Mouse (Mus musculus): Measurements from ENCODE around the gene 2210011C24Rik. TPM values are rescaled to one million over a fixed set of nuclear protein-coding genes. Genes with fewer than 3 reads are reported as not detected.
"Not testable (repeated sequence)": the region's sequence is repeated elsewhere in the genome, so short reads cannot be mapped to it uniquely, and the experiment has no call there.

2210011C24Rik gene
- total RNA-seq, 2 experiments from 2014 or later, result 0.93 to 1.4 TPM

DNA sequence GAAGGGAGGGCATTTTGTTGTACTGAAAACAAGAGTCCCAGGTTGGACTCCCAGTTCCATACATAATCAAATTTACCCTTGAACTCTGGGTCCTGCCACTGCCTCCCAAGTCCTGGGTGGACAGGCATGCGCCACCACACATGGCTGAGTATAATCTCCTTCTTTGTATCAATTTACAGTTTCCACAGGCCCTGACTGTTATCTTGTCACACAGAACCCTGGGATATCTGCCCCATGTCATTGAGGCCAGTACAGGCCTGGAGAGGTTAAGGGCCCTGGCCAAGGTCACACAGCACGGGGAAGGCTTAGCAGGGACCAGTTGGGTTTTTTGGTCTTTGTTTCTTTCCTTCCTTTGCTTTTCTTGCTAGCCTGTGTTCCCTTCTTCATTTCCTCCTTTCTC, 19.5 kb downstream of the 2210011C24Rik start:
- DNase-seq, result no peak

DNA sequence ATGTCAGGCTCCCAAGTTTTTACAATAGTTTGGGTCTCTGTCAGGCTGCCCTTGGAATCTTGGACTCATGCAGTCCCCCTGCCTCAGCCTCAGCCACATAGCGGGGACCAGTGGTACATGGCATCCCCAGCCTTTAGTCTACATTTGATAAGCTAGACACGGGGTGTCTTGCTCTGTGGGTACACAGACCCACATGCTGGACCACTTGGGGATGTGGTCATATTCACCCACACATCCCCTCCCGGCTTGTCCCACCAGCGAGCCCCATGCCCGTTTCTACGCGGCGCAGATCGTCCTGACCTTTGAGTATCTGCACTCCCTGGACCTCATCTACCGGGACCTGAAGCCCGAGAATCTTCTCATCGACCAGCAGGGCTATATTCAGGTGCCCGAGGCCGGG, 21.8 kb downstream of the 2210011C24Rik start:
- DNase-seq, result no peak

DNA sequence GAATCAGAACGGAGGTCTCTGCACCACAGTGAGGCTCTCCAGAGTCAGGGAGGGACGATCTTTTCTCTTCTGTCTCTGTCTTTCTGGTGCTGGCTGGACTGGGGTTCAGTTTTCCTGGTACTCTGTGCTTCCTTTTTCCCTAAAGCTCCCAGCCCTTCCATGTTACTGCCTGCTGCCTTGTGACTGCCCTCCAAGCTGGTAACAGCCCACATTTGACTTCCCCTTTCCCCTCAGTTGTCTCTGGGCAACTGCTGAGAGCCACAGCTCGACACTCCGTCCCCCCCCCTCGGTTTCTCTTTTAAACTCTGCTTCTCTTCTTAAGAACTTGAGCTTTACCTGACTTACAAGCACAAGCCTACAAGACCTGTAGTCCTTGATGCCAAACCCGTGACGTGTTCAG, 22.7 kb downstream of the 2210011C24Rik start:
- DNase-seq, result no peak

DNA sequence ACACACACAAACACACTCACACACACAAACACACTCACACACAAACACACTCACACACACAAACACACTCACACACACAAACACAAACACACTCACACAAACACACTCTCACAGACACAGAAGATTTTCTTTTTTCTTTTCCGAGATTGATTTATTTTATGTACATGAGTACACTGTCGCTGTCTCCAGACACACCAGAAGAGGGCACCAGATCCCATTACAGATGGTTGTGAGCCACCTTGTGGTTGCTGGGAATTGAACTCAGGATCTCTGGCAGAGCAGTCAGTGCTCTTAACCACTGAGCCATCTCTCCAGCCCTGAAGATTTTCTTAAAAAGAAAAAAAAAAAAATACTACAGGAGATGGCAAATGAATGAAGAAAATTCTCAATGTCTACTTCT, 28.7 kb downstream of the 2210011C24Rik start:
- not testable (repeated sequence) for DNase-seq

DNA sequence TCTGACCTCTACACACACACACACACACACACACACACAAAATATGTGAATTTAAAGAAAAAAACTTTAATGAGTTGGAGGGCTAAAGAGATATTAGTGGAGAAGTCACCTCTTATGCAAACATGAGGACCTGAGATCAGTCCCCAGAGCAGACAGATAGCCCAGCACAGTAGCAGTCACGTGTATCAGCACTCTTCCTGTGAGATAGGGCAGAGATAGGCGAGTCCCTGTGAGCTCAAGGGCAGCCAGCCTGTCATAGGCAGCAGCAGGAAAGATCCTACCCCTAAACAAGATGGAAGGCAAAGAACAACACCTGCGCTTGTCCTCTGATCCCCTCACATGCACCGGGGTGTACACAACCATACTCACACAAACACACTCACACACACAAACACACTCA, 29.5 kb downstream of the 2210011C24Rik start:
- no peak for DNase-seq

DNA sequence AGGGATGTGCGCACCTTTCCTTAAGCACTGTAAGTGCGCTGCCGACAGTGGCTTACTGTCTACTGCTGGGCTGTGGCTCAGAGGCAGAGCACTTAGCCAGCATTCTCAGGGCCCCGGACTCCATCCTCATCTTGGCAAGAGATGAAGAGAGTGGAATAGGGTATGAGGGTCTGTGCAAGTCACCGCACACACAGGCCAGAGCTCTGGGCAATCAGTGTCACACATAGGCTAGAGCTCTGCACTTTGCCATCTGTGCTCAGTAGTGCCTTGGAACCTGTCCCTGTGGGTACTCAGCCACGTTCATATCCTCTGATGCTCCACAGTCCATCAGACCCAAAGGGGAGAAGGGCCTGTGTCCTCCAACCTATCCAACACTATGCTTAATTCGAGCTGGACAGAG, 30.4 kb downstream of the 2210011C24Rik start:
- no peak for DNase-seq

DNA sequence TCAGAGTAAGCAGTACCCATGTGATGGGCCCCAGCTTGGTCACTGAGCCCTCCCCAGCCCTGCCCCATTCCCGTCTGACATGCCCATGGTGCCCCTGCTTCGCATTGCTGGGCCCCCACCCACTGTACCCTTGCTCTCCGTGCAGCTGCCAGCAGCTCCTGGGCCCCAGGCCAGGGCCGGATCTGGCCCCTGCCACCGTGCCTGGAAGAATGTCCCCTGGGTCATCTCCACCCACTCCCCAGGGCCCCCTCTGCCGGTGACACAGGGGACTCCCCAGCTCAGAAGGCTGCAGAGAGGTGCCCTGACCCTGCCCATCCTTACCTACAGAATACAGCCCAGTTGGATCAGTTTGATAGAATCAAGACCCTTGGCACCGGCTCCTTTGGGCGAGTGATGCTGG, 31.1 kb downstream of the 2210011C24Rik start:
- peak; percentile 88 for DNase-seq

DNA sequence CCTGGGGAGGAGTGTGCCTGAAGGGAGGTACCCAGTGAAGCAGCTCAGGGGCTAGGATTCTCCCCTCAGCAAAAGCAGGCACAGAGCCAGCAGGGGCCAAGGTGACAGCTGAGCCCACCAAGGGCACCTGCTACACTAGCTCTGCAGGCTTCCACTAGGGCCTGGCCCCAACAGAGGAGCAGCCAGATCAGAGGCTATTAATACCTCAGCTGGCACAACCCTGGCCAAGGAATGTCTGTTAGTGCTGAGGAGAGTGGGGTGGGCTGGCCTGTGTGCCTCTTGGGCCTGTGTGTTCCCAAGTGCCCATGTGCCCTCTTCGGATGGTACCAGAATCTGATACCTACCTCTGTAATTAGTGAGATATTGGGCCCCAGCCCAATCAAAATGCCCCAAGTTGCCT, 31.7 kb downstream of the 2210011C24Rik start:
- peak; percentile 84 for DNase-seq

DNA sequence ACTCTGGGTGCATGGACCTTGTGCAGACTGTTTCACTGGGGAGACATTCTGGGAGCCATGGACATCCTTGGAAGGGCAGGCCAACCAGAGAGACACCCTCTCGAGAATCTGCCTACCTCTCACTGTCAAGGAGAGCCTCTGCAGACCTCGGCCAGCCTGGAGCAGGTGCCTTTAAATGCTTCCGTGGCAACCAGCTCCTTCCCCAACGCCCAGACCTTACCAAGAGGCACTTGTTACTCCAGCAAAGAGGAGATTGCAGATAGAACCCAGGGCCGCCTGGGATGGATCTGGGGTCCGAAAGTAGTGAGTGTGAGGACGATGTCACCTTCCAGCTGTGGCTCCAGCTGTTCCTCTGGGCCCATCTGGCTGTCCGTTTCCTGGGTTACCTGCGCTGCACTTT, 33.8 kb downstream of the 2210011C24Rik start:
- DNase-seq, result no peak

DNA sequence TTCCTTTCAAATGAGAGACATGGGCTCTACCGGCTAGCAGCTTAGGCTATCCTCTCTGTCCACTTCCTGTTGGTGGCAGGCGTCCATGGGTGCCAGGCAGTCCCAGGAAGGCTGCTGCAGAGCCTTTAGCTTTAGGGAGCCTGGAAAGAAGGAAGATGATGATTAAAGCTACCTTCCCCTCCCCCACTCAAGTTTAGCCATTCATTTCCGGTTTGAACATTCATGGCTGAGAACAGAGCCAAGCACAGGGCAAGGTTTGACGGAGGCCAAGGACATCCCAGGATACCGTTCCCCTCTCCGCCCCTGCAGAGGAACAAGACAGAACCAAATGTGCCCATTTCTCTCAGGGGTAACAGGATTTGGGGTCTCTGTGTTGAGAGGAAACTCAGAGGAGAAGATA, 34.3 kb downstream of the 2210011C24Rik start:
- DNase-seq, result no peak

DNA sequence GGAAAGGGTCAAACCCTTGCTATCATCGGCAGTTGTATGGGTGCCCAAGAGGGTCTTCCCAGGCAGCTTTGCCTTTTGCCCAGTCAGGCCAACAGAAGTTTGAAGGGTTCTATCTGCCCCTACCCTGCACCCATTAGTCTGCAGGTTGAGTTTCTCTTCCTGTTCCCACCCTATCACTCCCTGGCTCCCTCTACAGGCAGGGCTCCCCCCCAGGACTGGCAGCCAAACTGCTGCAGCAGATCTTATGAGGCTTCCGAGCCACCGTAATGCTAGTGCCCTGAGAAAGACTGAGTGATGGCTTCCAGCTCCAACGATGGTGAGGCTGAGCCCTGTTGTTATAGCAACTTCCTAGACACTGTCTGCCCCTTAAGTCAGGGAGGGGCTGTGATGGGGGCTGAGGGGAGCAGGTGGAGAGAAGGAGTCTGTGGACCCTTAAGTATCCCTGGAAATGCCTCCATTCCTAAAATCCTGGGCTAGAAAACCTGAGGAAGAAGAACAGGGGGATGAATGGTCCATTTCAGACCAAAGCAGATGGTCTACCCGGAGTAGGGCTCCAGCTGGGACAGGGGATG, 35.1 kb downstream of the 2210011C24Rik start:
- peak; percentile 39 for DNase-seq

DNA sequence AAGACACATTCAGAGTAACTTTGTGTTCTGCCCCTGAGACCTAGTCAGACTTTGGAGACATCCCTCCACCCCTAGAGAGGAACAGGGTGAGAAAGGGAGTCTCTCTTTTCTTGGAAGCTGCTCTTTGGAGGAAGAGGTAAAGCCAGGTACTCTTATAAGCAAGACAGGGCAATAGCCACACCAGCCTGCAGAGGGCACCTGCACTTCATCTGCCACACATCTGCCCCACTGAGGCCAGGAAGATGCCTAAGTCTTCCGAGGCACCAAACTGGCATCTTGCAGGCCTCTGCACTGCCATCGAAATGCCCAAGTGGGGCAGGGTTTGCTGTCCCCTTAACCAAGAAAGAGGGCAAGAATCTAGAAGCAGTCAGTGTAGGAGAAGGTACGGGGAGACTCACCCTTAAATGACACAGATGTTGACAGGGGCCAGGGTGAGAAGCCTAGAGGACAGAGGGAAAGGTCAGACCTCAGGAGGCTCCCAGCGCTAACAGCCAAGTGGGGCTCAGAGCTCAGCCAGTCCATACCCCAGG, 35.8 kb downstream of the 2210011C24Rik start:
- DNase-seq, result no peak

DNA sequence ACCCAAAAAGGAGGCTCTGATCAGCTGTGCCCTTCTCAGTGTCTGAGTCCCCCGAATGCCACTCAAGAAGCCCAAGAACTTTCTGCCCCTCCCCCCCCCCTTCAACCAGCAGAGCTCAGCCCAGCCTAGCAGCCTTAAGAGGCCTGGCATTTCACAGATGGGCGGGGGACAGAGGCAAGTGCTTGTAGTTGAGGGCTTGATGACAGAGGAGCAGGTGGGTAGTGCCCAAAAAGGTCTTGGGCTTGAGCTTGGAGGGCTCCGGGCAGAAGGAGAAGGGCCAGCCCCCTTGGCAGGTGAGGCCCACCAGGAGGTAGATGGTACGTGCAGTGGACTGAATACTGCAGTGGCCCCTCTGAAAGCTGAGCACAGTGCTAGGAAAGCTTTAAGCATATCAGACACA, 37.5 kb downstream of the 2210011C24Rik start:
- no peak for DNase-seq

DNA sequence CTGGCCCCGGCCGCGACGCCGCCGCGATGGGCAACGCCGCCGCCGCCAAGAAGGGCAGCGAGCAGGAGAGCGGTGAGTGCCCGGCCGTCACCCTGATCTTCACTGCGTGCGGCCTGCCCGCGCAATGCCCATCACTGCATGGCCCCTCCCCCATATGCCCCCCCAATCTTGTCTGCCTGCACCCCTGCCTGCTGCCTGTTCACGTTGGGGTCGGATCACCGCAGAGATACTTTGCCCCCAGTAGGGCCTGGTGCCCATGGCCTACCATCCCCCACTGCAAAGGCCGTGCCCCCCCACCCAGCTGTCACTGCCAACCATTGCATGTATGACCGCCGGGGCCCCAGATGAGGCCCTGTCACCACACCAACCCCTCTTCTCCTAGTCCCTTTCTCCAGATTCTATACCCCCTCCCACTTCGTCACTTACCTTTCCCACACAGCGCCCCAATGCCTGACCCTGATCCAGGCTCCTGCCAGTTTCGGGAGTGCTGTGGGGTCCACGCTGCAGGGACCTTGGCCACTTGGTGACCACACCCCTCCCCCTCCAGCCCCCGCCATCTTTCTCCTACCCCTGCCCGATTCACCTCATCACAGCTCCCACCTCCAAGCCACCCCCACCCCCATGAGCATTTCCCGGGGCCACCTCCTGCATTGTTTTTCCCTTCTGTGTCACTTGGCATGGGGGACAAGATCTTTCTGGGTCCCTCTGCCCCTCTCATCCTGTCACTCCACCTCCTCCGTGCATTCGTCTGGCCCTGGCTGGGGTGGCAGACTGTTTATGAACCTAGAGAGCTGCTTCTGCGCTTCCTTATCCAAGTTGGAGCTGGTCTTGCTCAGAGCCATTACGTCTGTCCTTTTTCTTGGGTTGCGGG, 38.6 kb downstream of the 2210011C24Rik start:
- DNase-seq, result peak; percentile 44

DNA sequence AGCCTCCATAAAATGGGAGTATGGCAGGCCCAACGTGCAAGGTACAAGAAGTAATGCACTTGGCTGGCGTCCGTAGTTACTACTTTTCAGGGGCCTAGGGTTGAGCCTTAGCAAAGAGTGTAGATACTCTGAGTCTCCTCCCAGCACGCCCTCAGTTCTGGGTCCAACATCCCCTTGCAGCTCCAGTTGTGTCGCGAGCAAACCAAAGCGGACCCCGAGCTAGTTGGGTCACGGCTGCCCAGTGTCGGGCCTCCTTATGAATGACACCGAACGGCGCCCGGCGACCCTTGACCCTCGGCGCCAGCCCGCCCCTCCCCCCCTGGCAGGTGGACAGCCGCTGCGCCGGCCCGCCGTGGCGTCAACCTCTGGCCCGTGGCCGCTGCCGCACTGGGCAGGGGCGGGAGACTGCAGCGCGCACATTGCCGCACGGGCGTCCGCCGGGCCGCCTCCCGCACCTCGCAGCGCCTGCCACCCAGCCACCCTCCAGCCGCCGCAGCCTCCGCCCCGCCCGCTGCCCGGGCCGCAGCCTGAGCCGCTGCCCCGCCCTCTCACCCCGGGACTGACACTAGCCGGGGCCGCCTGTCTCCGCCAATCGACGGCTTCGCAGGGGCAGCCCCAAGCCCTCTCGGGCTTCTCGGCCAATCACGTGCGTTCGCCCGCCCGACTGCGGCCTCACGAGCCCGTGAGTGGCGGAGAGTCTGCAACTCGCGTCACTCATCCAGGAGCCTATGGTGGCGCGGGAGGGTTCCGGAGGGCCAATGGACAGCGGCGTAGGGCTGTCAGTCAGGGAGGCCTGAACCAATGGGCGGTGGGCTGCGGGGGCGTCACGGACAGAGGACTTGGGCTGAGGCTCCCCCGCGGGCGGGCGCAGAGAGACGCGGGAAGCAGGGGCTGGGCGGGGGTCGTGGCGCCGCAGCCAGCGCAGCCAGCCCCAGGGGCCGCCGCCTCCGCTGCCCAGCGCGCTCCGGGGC, 39.5 kb downstream of the 2210011C24Rik start, which contains the start of gene Prkaca:
Prkaca (plus strand) TSS at position 844 of the 971 bp plus-strand sequence.
- DNase-seq, result peak; percentile 98

DNA sequence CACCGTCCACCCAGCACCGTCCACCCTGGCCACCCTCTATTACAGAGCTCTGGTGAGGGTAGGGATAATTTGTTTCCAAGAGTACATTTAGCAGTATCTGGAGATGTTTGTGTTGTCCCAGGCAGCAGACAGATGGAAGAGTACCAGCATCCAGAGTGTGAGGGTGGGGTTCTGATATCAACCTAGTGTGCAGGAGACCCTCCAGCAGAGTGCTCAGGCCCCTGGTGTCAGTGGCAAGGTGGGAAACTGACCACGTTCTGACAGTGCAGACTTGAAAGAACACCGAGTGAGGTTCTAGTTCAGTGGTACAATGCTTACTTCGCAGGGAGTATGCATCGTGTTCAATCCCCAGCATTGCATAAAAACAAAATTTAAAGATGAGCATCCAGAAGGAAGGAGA, 40.3 kb downstream of the 2210011C24Rik start:
- DNase-seq, result no peak

DNA sequence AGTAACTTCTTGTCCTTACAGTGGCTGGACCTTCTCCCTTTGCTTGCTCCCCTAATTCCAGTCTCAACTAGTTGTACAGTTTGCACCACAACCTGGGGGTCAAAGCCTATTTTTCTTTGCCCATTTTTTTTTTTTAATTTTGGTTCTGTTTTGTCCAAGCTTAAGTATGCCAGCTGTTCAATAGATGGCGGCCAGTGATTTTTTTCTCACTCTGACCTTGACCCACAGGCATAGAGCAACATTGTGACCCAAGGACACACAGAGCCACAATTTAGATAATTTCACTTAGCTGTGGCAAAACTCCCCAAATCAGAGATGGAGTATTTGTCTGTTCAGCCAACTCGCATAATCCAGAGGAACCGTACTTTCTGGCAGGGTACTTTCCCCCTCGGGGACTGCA, 40.9 kb downstream of the 2210011C24Rik start:
- no peak for DNase-seq

DNA sequence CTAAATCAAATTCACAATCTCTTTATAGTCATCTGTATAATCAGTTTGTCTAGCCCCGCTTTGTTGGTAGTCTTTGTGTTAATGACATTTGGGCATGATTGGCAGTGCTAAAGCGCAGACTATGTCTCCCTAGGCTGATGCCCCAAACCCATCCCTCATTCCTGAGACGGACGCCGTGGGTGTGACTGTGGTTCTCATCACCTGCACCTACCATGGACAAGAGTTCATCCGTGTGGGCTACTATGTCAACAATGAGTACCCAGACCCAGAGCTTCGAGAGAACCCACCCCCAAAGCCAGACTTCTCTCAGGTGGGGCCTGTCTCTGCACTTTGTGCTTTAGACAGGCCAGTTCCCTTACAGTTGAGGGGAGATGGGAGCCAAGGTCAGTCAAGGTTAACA, 44.3 kb downstream of the 2210011C24Rik start:
- DNase-seq, result no peak

DNA sequence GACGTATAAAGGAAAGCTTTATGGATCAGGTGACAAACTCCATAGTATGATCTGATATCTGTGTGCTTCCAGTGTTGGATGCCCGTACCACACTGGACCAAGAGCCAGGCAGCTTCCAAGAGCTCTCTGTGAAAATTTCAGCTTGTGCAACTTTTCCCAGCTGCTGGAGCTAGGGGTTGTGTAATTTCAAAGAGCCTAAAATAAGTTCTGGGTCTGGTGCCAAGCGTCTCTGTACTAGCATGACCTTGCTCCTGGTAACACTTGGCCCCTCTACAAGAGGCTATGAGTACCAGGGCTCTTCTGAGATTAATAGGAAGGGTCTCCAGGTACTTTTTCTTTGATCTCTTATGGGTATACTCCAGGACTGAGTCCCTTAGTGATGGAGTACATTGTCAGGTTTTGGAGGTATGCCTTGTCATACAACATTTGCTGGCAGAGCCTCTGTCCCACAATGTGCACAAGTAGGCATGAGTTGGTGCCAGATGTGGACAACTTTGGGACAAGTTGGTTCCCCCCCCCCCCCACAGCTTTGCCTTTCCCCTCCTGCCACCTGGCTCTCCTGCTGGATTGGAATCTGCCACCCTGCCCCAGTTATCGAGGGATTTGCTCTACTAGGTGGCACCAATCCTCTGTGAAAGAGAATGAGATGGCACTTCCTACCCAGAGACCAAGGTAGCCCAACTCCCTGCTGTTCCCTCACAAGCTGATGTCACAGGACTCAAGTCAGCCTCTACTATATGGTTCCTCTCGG, 47.8 kb downstream of the 2210011C24Rik start:
- peak; percentile 69 for DNase-seq
